8 mouse cellular contexts compared by ENCODE assay signal in genomic region chr13:23752067-23752741, GRCm38 (mm10). TPM values are rescaled to one million over a fixed set of nuclear protein-coding genes. Genes with fewer than 3 reads are reported as not detected.
DNase-seq lines count a peak whose midpoint lies in the region; ATAC-seq and TF ChIP-seq lines count a peak whose summit lies in the region.
"Not testable (repeated sequence)": the region's sequence is repeated elsewhere in the genome, so short reads cannot be mapped to it uniquely, and the experiment has no call there.

Gene Hist1h3b, plus strand, starts transcription at chr13:23752267.

- H3K27ac ChIP-seq in hindbrain, embryonic 11.5 days (ENCODE audit: low read depth, low read length), result peak within 1 kb of the TSS; percentile 90
- peak within 1 kb of the TSS; percentile 89 for H3K27ac ChIP-seq in lung, postnatal 0 days (ENCODE audit: low read length)

- H3K36me3 ChIP-seq in hindbrain, embryonic 11.5 days (ENCODE audit: control insufficient read depth, insufficient read depth, low read length); lung, postnatal 0 days (ENCODE audit: insufficient read depth, low read length): not testable (repeated sequence)

- TF ChIP-seq EP300 in lung, postnatal 0 days (IDR thresholded peaks at IDR 0.05), result not testable (repeated sequence)

- H3K4me2 ChIP-seq in hindbrain, embryonic 11.5 days (replicated peaks; ENCODE audit: low read depth, low read length), result peak within 1 kb of the TSS; percentile 54
- peak within 1 kb of the TSS; percentile 62 for H3K4me2 ChIP-seq in lung, postnatal 0 days (replicated peaks; ENCODE audit: low read depth, low read length)

- peak; percentile 86 for ATAC-seq in frontal cortex, adult (ENCODE audit: low TSS enrichment)
- ATAC-seq in hindbrain, embryonic 11.5 days (ENCODE audit: low FRiP score), result peak; percentile 89
- ATAC-seq in lung, postnatal 0 days, result peak; percentile 62

- H3K9me3 ChIP-seq in hindbrain, embryonic 11.5 days (ENCODE audit: control insufficient read depth, low read length); lung, postnatal 0 days (ENCODE audit: low read length): not testable (repeated sequence)

- peak; percentile 97 for DNase-seq in MEL-GATA-1-ER (ENCODE audit: extremely low read depth, low read depth)
- DNase-seq in cerebellum, adult 9-10 months, result peak; percentile 80
- DNase-seq in hindbrain, embryonic 11.5 days (ENCODE audit: low spot score), result peak; percentile 95
- DNase-seq in layer of hippocampus, adult 9-11 months, result peak; percentile 91
- DNase-seq in lung, postnatal 0 days (ENCODE audit: low spot score), result peak; percentile 91
- DNase-seq in ovary, postnatal 10 days (ENCODE audit: low spot score), result peak; percentile 80
- peak; percentile 86 to 91 for DNase-seq in thymus, postnatal 10 days (ENCODE audit: low spot score in 2 of 2)

- not testable (repeated sequence) for TF ChIP-seq CTCF in lung, postnatal 0 days (IDR thresholded peaks at IDR 0.05)

- peak within 1 kb of the TSS; percentile 39 for H3K4me3 ChIP-seq in hindbrain, embryonic 11.5 days (ENCODE audit: low read depth, low read length)
- peak within 1 kb of the TSS; percentile 31 for H3K4me3 ChIP-seq in lung, postnatal 0 days (ENCODE audit: low read depth, low read length)

- WGBS in hindbrain, embryonic 11.5 days, result 0% methylated on average over 15 of the region's 47 CpGs
- WGBS in lung, postnatal 0 days, result 1% methylated on average over 14 of the region's 47 CpGs

- not testable (repeated sequence) for H3K4me1 ChIP-seq in hindbrain, embryonic 11.5 days (replicated peaks; ENCODE audit: control insufficient read depth, insufficient read depth, low read length); lung, postnatal 0 days (ENCODE audit: insufficient read depth, low read depth, low read length)

- peak within 1 kb of the TSS; percentile 65 for H3K9ac ChIP-seq in hindbrain, embryonic 11.5 days (ENCODE audit: low read depth, low read length)
- H3K9ac ChIP-seq in lung, postnatal 0 days (replicated peaks; ENCODE audit: low read depth), result not testable (repeated sequence)

- not testable (repeated sequence) for H3K27me3 ChIP-seq in hindbrain, embryonic 11.5 days (ENCODE audit: control insufficient read depth, insufficient read depth, low read length); lung, postnatal 0 days (replicated peaks; ENCODE audit: insufficient read depth, low read length)

RNA-seq across cellular contexts. Expression of gene Hist1h3b, which starts in this region (rescaled TPM):
- 6.5 and 10.7 TPM in 2 replicates for polyA plus RNA-seq in hindbrain, embryonic 11.5 days (2014; fragmentation: Nextera tagmentation; extraction: Ambion mirVana)
- polyA plus RNA-seq in lung, postnatal 0 days (2015; fragmentation: Nextera tagmentation; extraction: Ambion mirVana), result 2.6 and 3.0 TPM in 2 replicates

Comparison
In these comparisons a context has a peak if more than half of its experiments do, and no peak if none do; other contexts are left out.
1. Peak in every context shown above with its lines: DNase-seq, ATAC-seq, H3K4me3 ChIP-seq and H3K27ac ChIP-seq.